Mouse (Mus musculus): ENCODE data around the gene Trpm8. TPM values are rescaled to one million over a fixed set of nuclear protein-coding genes. Genes with fewer than 3 reads are reported as not detected.
A peak's percentile ranks its signal among the peaks of the same experiment; 100 is the strongest.

The Trpm8 gene
- polyA plus RNA-seq, 1 experiment from 2014 or later: not detected

DNA sequence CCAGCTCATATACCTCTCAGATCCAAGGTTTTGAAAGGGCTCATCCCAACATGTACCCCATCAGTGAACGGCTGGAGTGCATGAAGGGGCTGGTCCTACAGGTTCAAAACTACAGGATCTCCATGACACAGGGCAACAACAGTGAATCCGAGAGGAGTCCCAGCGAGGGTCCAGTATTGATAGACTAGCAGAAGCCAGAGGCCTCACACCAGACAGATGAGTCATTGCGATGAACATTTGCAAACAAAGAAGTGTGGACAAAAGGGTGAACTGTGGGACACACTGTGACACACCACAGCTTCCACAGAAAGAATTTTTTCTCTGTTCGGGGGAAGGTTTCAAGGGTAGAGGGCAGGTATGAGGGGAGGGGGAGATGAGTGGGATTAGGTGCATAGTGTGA, 115.9 kb downstream of the Trpm8 start:
- no peaks in the 10 kb centered on the region for H3K27me3 ChIP-seq (replicated peaks; ENCODE audit: control insufficient read depth, insufficient read depth, low read length)
- TF ChIP-seq CTCF (IDR thresholded peaks at IDR 0.05; ENCODE audit: low read depth): no peak
- no peak for ATAC-seq
- no peaks in the 10 kb centered on the region for H3K9me3 ChIP-seq (ENCODE audit: control insufficient read depth)
- H3K36me3 ChIP-seq (ENCODE audit: control insufficient read depth, insufficient read depth): no peaks in the 10 kb centered on the region
- H3K4me3 ChIP-seq (ENCODE audit: low read depth, low read length): no peak overlapping the region
- H3K9ac ChIP-seq (ENCODE audit: low read depth, low read length): no peak overlapping the region
- 85% methylated on average over 5 of the region's 5 CpGs for WGBS
- H3K4me1 ChIP-seq (replicated peaks; ENCODE audit: control insufficient read depth, insufficient read depth, low read length): no peaks in the 10 kb centered on the region
- H3K27ac ChIP-seq (ENCODE audit: low read depth, low read length): no peak overlapping the region
- no peak overlapping the region for H3K4me2 ChIP-seq (replicated peaks; ENCODE audit: low read depth)

DNA sequence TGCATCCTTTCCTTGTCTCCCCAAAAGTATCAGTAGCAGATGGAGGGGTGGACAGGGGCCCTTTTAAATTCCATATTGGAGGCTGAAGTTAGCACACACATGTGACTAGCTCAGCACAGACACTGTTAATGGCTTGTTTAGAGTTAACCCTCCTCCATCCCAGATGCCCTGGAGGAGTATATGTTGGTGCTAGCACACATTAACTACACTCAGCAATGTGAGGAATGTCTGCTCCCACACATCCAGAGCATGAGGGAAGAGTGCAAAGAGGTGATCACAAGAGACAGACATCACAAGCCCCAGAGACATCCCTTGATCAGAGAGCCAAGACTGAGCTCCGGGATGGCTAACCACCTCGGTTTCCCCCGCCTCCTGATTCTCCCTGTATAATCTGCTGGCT, 125.9 kb downstream of the Trpm8 start:
- Histone ChIP-seq H3K4me3 (ENCODE audit: low read depth, low read length) (no peak overlapping the region), H3K9ac (ENCODE audit: low read depth, low read length) (no peak overlapping the region), H3K9me3 (ENCODE audit: control insufficient read depth) (no peaks in the 10 kb centered on the region), H3K27me3 (replicated peaks; ENCODE audit: control insufficient read depth, insufficient read depth, low read length) (no peaks in the 10 kb centered on the region), H3K4me2 (replicated peaks; ENCODE audit: low read depth) (no peak overlapping the region), H3K27ac (ENCODE audit: low read depth, low read length) (no peak overlapping the region), H3K4me1 (replicated peaks; ENCODE audit: control insufficient read depth, insufficient read depth, low read length) (peaks cover 8% of the 10 kb centered on the region), H3K36me3 (ENCODE audit: control insufficient read depth, insufficient read depth) (no peaks in the 10 kb centered on the region)
- TF ChIP-seq CTCF (IDR thresholded peaks at IDR 0.05; ENCODE audit: low read depth): no peak
- 60% methylated on average over 3 of the region's 3 CpGs for WGBS
- ATAC-seq: no peak

DNA sequence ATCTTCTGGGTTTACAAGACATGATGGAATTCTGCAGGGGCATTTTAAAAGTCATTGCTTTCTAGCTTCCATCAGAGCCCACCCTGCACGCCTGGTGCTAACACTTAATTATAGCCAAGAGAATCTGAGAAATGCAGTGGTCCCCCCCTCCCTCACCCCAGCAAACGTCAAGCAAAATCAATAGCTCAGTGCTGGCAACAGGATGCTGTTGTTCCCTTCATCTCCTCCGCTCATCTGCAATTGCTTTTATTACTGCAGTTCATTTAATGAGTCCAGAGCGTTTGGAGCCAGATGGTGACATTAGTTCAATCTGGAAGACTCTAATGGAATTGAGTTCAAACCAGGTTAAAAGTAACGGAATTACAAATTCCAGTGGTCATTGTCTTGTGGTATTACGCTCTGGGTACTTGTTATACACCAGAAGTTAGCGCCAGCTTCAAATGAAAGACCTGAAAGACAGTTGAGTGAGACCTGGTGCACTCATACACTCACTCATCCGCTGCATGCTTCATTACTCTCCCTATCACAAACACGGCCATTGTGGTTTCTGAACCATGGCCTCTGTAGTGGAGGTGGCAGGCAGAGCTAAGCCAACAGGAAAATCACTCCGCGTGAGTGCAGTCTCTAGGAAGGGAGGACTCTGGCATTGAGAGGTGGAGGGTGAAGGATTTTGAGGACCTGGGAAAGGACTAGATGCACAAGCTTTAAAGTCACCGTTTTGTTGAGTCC, 128.8 kb downstream of the Trpm8 start:
- Histone ChIP-seq H3K4me1 (replicated peaks; ENCODE audit: control insufficient read depth, insufficient read depth, low read length) (peaks cover 11% of the 10 kb centered on the region), H3K36me3 (ENCODE audit: control insufficient read depth, insufficient read depth) (no peaks in the 10 kb centered on the region), H3K27me3 (replicated peaks; ENCODE audit: control insufficient read depth, insufficient read depth, low read length) (no peaks in the 10 kb centered on the region), H3K27ac (ENCODE audit: low read depth, low read length) (0 out of 2 replicates have a peak overlapping the region, but pooled peaks have one; percentile 71), H3K4me2 (replicated peaks; ENCODE audit: low read depth) (no peak overlapping the region), H3K9me3 (ENCODE audit: control insufficient read depth) (no peaks in the 10 kb centered on the region), H3K4me3 (ENCODE audit: low read depth, low read length) (no peak overlapping the region), H3K9ac (ENCODE audit: low read depth, low read length) (no peak overlapping the region)
- ATAC-seq: no peak
- TF ChIP-seq CTCF (IDR thresholded peaks at IDR 0.05; ENCODE audit: low read depth): no peak
- 58% methylated on average over 12 of the region's 12 CpGs for WGBS

GRCm38 (mm10) chr1:88406807-88407198, 129.3 kb downstream of the Trpm8 start, which contains the start of gene Spp2:
Gene Spp2 (plus strand): TSS chr1:88406961.
- Histone ChIP-seq H3K9ac (ENCODE audit: low read depth, low read length) (no peak within 1 kb of the TSS), H3K9me3 (ENCODE audit: control insufficient read depth) (no peaks in the 10 kb centered on the region), H3K4me1 (replicated peaks; ENCODE audit: control insufficient read depth, insufficient read depth, low read length) (peaks cover 11% of the 10 kb centered on the region), H3K36me3 (ENCODE audit: control insufficient read depth, insufficient read depth) (no peaks in the 10 kb centered on the region), H3K27me3 (replicated peaks; ENCODE audit: control insufficient read depth, insufficient read depth, low read length) (no peaks in the 10 kb centered on the region), H3K27ac (ENCODE audit: low read depth, low read length) (peak within 1 kb of the TSS; percentile 77), H3K4me2 (replicated peaks; ENCODE audit: low read depth) (no peak within 1 kb of the TSS; the same call in 1 of the 2 replicates), H3K4me3 (ENCODE audit: low read depth, low read length) (no peak within 1 kb of the TSS)
- ATAC-seq: no peak
- 55% methylated on average over 5 of the region's 5 CpGs for WGBS
- no peak for TF ChIP-seq CTCF (IDR thresholded peaks at IDR 0.05; ENCODE audit: low read depth)

DNA sequence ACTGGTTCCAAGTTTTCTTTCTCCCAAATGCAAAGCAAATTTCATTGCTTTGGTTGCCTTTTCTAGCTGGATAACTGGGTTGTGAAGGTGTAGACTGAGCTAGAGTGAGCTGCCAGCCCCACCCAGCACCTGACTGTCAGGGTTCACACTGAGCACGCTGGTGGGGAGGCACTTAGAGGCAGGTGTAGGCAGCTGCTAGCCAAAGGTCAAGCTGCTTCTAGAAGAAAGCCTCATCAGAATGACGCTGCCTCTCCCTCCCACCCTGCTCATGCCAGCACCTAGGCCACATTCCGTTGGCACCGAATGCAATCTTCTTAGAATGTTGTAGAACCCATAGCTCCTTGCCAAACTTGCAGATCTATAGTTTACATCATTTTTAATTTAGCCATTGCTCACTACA, 130.9 kb downstream of the Trpm8 start:
- 37% methylated on average over 4 of the region's 4 CpGs for WGBS

GRCm38 (mm10) chr1:88412013-88412412, 134.6 kb downstream of the Trpm8 start:
- Histone ChIP-seq H3K9ac (ENCODE audit: low read depth, low read length) (no peak overlapping the region), H3K27me3 (replicated peaks; ENCODE audit: control insufficient read depth, insufficient read depth, low read length) (no peaks in the 10 kb centered on the region), H3K9me3 (ENCODE audit: control insufficient read depth) (no peaks in the 10 kb centered on the region), H3K4me1 (replicated peaks; ENCODE audit: control insufficient read depth, insufficient read depth, low read length) (peaks cover 11% of the 10 kb centered on the region), H3K36me3 (ENCODE audit: control insufficient read depth, insufficient read depth) (no peaks in the 10 kb centered on the region), H3K4me3 (ENCODE audit: low read depth, low read length) (no peak overlapping the region), H3K27ac (ENCODE audit: low read depth, low read length) (no peak overlapping the region), H3K4me2 (replicated peaks; ENCODE audit: low read depth) (no peak overlapping the region)
- no peak for TF ChIP-seq CTCF (IDR thresholded peaks at IDR 0.05; ENCODE audit: low read depth)
- no peak for ATAC-seq
- 56% methylated on average over 5 of the region's 5 CpGs for WGBS

More for the DNA sequence above, 130.9 kb downstream of the Trpm8 start:
- Histone ChIP-seq H3K9me3 (ENCODE audit: control insufficient read depth) (no peaks in the 10 kb centered on the region), H3K36me3 (ENCODE audit: control insufficient read depth, insufficient read depth) (no peaks in the 10 kb centered on the region), H3K4me3 (ENCODE audit: low read depth, low read length) (no peak overlapping the region), H3K4me2 (replicated peaks; ENCODE audit: low read depth) (no peak overlapping the region; the same call in 1 of the 2 replicates), H3K27me3 (replicated peaks; ENCODE audit: control insufficient read depth, insufficient read depth, low read length) (no peaks in the 10 kb centered on the region), H3K9ac (ENCODE audit: low read depth, low read length) (no peak overlapping the region), H3K4me1 (replicated peaks; ENCODE audit: control insufficient read depth, insufficient read depth, low read length) (peaks cover 11% of the 10 kb centered on the region), H3K27ac (ENCODE audit: low read depth, low read length) (peak overlapping the region; percentile 77)
- peak; percentile 93 for ATAC-seq
- TF ChIP-seq CTCF (IDR thresholded peaks at IDR 0.05; ENCODE audit: low read depth): no peak
